In the genomic region with DNA sequence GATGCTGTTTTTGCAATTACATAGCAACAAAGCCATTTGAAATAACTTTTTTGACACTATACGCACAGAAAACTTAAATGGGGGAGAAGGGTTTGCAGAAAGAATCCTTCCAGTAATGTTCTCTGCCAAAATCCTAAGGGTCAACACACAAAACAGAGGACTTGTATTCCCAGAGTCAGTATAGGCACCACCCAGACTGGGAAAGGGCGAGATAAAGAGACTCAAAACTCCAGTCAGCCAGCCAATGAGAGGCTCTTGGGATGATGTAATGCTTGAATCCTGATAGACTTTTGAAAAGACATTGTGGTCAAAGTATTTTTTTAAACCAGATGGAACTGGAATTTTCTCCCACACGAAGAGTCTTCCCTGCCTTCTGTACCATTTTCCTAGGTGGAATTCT, we compare ENCODE assay signal across 24 mouse cellular contexts.
DNase-seq lines count a peak whose midpoint lies in the region; ATAC-seq and TF ChIP-seq lines count a peak whose summit lies in the region.
"Had no signal": no experiment of that assay in that cellular context is flagged by ENCODE, and none has a peak within 500 bp of the region (broad histone marks: within the 10 kb centered on the region; RNA-seq: fewer than 3 reads in every experiment).

No protein-coding gene starts in this region.

- H3K4me1 ChIP-seq in heart, embryonic 13.5 days, result 0 out of 2 replicates have a peak, but pooled peaks cover 4% of the 10 kb centered on the region
- H3K4me1 ChIP-seq in heart, adult 2 months (ENCODE audit: control insufficient read depth, insufficient read depth, low read length), result no peaks in the 10 kb centered on the region
- H3K4me1 ChIP-seq in heart, embryonic 16.5 days (ENCODE audit: control insufficient read depth, insufficient read depth, low read length), result no peaks in the 10 kb centered on the region
- H3K4me1 ChIP-seq: forebrain, embryonic 13.5 days; intestine, embryonic 15.5 days had no signal

- TF ChIP-seq CTCF in heart, adult 2 months (IDR thresholded peaks at IDR 0.05), result no peak

- H3K27ac ChIP-seq in heart, embryonic 13.5 days (replicated peaks), result peak overlapping the region; percentile 82
- H3K27ac ChIP-seq in heart, adult 2 months, result no peak overlapping the region
- H3K27ac ChIP-seq in heart, embryonic 16.5 days (ENCODE audit: low read length), result peak overlapping the region; percentile 67; the same call in 1 of the 2 replicates
- H3K27ac ChIP-seq: forebrain, embryonic 10.5 days; forebrain, embryonic 13.5 days; hindbrain, embryonic 10.5 days; hindbrain, embryonic 13.5 days; intestine, embryonic 15.5 days had no signal

- H3K79me2 ChIP-seq in heart, adult 2 months (replicated peaks; ENCODE audit: control insufficient read depth, insufficient read depth, low read length), result no peaks in the 10 kb centered on the region

- intact Hi-C loops in heart, adult 2 months (cut with DNase I), result no loop called here
- intact Hi-C loops in heart, postnatal 25 days (cut with DNase I), result no loop called here

- H3K4me3 ChIP-seq in heart, embryonic 13.5 days, result no peak overlapping the region
- no peak overlapping the region for H3K4me3 ChIP-seq in heart, adult 2 months
- H3K4me3 ChIP-seq in heart, embryonic 16.5 days (ENCODE audit: low read length), result no peak overlapping the region
- H3K4me3 ChIP-seq: forebrain, embryonic 10.5 days; forebrain, embryonic 13.5 days; hindbrain, embryonic 10.5 days; hindbrain, embryonic 13.5 days; intestine, embryonic 15.5 days had no signal

- no peak for DNase-seq in frontal cortex, adult 2 months (ENCODE audit: extremely low spot score in 1 of 2, low spot score in 1 of 2)
- DNase-seq in heart, adult 2 months, result no peak
- no peak for DNase-seq in heart, postnatal 25 days (ENCODE audit: low spot score)
- DNase-seq in embryo, embryonic 11 days, result no peak
- DNase-seq: adrenal gland, adult 8-10 months; adrenal gland, postnatal 25 days; cerebellum, adult 11-12 months; cerebellum, adult 8-10 months; cerebellum, postnatal 10 days; cerebellum, postnatal 36 days; gastrocnemius, postnatal 25 days; kidney, adult 11 months; kidney, adult 8-10 months had no signal

- TF ChIP-seq POLR2A in heart, adult 2 months (IDR thresholded peaks at IDR 0.05; ENCODE audit: insufficient read depth, low read depth, low read length), result no peak

- no peaks in the 10 kb centered on the region for H3K9me3 ChIP-seq in heart, embryonic 13.5 days
- no peaks in the 10 kb centered on the region for H3K9me3 ChIP-seq in heart, embryonic 16.5 days (replicated peaks; ENCODE audit: control insufficient read depth, low read length)
- H3K9me3 ChIP-seq: forebrain, embryonic 10.5 days; forebrain, embryonic 13.5 days; hindbrain, embryonic 10.5 days; hindbrain, embryonic 13.5 days; intestine, embryonic 15.5 days had no signal

- no peaks in the 10 kb centered on the region for H3K27me3 ChIP-seq in heart, embryonic 13.5 days (replicated peaks)
- H3K27me3 ChIP-seq in heart, adult 2 months (ENCODE audit: control insufficient read depth, insufficient read depth, low read length), result no peaks in the 10 kb centered on the region
- no peaks in the 10 kb centered on the region for H3K27me3 ChIP-seq in heart, embryonic 16.5 days (ENCODE audit: control insufficient read depth, insufficient read depth, low read length)
- H3K27me3 ChIP-seq: forebrain, embryonic 13.5 days; hindbrain, embryonic 13.5 days; intestine, embryonic 15.5 days had no signal

- ATAC-seq in frontal cortex, adult (ENCODE audit: low TSS enrichment), result 0 out of 2 replicates have a peak, but pooled peaks have one; percentile 16
- ATAC-seq in heart, embryonic 13.5 days (ENCODE audit: extremely low read depth, insufficient number of reproducible peaks, low FRiP score, low TSS enrichment), result no peak
- ATAC-seq in heart, embryonic 16.5 days (replicated peaks; ENCODE audit: extremely low read depth, insufficient read depth, low FRiP score), result no peak
- ATAC-seq: activated CD4-positive, CD25-positive, alpha-beta regulatory T cell, adult 4 months; forebrain, embryonic 13.5 days; forebrain, embryonic 16.5 days; hindbrain, embryonic 16.5 days; intestine, embryonic 15.5 days had no signal

- 48% methylated on average over 3 of the region's 3 CpGs for WGBS in heart, embryonic 13.5 days
- WGBS in heart, adult 2 months, result 51% methylated on average over 3 of the region's 3 CpGs
- 64% methylated on average over 3 of the region's 3 CpGs for WGBS in heart, embryonic 16.5 days

- H3K4me2 ChIP-seq in heart, embryonic 13.5 days, result no peak overlapping the region
- no peak overlapping the region for H3K4me2 ChIP-seq in heart, embryonic 16.5 days (ENCODE audit: low read depth, low read length)
- H3K4me2 ChIP-seq: forebrain, embryonic 13.5 days; hindbrain, embryonic 13.5 days; intestine, embryonic 15.5 days had no signal

- no peaks in the 10 kb centered on the region for H3K36me3 ChIP-seq in heart, embryonic 13.5 days
- H3K36me3 ChIP-seq in heart, adult 2 months (ENCODE audit: control insufficient read depth, insufficient read depth, low read length), result no peaks in the 10 kb centered on the region
- no peaks in the 10 kb centered on the region for H3K36me3 ChIP-seq in heart, embryonic 16.5 days (ENCODE audit: control insufficient read depth, insufficient read depth)
- H3K36me3 ChIP-seq: forebrain, embryonic 10.5 days; hindbrain, embryonic 10.5 days; hindbrain, embryonic 13.5 days; intestine, embryonic 15.5 days had no signal

- no peak overlapping the region for H3K9ac ChIP-seq in heart, embryonic 13.5 days
- H3K9ac ChIP-seq in heart, adult 2 months (ENCODE audit: low read depth, low read length), result no peak overlapping the region
- H3K9ac ChIP-seq in heart, embryonic 16.5 days (ENCODE audit: low read length), result no peak overlapping the region
- H3K9ac ChIP-seq: forebrain, embryonic 13.5 days; hindbrain, embryonic 13.5 days; intestine, embryonic 15.5 days had no signal

- TF ChIP-seq EP300 in heart, adult 2 months (IDR thresholded peaks at IDR 0.05; ENCODE audit: insufficient read depth, low read depth, low read length), result no peak
